Mouse (Mus musculus): Measurements from ENCODE around the gene H2al1a.
"Not testable (repeated sequence)": the region's sequence is repeated elsewhere in the genome, so short reads cannot be mapped to it uniquely, and the experiment has no call there.

Gene H2al1a

DNA sequence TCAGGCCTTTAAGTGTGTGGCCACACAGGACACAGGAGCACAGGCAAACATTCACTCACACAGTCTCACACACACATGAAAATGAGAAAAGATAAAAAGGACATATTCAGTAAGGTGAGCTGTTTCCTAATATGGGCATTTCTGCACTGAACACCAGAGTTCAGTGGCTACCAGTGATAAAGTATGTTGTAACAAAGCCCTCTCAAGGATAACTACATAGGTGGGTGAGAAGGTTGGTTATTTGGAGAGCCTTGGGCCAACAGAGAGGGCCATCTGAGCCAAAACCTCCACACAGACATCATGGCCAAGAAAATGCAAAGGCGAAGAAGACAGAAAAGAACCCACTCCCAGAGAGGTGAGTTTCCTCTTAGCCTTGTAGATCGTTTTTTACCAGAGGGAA lies 28.5 kb downstream of the H2al1a start, which contains the start of gene H2al1j:
H2al1j (plus strand) TSS at position 301 of the 400 bp plus-strand sequence.
- ATAC-seq (ENCODE audit: insufficient number of reproducible peaks, low FRiP score, low TSS enrichment) = not testable (repeated sequence)

DNA sequence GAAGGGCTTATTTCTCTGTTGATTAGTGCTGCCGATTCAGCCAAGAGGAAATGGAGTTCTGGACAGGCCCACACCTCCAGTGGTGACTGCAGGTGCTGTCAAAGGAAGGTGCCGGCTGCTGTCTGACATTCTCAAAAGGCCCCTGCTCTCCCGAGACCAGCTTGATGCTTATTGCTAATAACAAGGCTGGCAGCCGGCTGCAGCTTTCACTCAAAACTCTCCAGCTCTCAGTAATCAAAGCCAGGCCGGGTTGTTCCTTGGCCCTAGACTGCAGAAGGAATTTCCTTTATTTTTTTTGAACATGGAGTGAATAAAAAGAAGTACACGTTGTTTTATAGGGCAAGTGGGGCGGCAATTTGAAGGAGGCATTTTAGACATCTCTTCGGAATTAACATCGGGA lies 46.7 kb downstream of the H2al1a start:
- 0 out of 2 replicates have a peak, but pooled peaks have one; percentile 20 for ATAC-seq (ENCODE audit: insufficient number of reproducible peaks, low FRiP score, low TSS enrichment)

DNA sequence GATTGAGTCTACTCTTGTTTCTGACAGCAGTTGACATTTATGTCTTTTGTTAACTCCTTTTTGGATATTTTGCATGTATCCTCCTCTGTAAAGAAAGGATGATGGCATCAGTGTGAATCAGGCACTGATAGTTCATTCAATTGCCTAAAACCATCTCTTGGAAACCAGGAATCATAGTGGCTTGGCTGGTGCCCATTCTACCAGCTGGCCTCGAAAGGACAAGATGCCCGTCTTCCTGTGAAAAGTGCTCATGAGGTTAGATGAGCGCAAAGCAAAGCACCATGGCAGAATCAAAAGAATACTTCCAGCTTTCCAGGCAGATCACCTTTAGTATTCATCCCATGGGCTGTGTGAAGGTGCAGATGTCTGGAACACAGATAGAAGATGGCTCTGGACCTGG lies 47.7 kb downstream of the H2al1a start:
- ATAC-seq (ENCODE audit: insufficient number of reproducible peaks, low FRiP score, low TSS enrichment) = no peak
